Mouse (Mus musculus) G1E (cell line): ENCODE data around the gene Etnppl.

Source experiments
- CTCF ChIP-seq: IDR thresholded peaks from 2 replicates; pipeline ENCODE4 v1.5.1; 2012; ENCODE audit warnings: low read depth, low read length, inconsistent platforms, mixed read lengths
- GATA2 ChIP-seq: IDR thresholded peaks from 2 replicates; pipeline ENCODE4 v1.6.1; 2012; ENCODE audit warnings: low read depth, low read length, inconsistent platforms, borderline replicate concordance
- POLR2AphosphoS5 ChIP-seq: IDR thresholded peaks from 2 replicates; pipeline ENCODE4 v1.6.1; 2012; ENCODE audit warnings: low read depth, low read length, inconsistent platforms; ENCODE audit not compliant: insufficient replicate concordance
- TAL1 ChIP-seq: conservative IDR thresholded peaks from 2 replicates; pipeline ENCODE4 v1.6.1; 2012; ENCODE audit warnings: low read depth, low read length, inconsistent platforms, mixed read lengths

DNA sequence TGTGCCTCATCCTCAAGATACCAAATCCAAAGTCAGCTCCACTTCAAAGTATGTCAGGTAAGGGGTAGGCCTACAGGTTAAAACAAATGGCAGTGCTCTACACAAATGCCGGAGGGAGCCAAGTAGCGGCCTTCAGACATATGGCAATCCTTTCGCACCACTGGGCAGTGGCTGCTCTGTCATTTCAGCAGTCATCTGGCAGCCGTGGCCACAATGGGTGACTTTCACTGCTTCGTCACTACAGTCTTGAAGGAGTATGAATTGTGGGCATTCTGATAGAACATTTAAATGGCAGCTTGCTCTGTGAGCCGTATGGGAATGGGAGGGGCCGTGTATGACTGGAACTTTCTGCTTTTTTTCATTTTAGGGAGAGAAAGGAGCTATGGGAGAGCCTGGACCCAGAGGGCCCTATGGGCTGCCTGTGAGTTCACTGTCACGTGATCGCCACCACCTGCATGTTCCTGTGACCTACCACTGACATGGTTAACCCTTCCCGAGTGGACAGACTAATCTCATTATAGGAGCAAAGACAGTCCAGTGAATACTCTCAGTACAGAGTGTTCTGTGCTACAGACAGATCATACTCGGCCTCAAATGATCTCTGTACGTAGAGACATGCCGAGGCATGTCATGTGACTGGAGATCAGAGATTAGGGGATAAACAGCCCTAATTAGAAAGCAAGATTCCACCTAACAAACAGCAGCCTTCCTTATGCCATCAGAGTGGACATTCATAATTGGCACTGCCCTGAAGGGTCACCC lies 34.2 kb upstream of the Etnppl start:
- TF ChIP-seq CTCF (no peak), TAL1 (no peak), GATA2 (no peak), POLR2AphosphoS5 (no peak)
